Mouse (Mus musculus) stomach, postnatal 0 days (tissue): Measurements from ENCODE around the gene Srpk1. TPM values are rescaled to one million over a fixed set of nuclear protein-coding genes. Genes with fewer than 3 reads are reported as not detected.

Experiments used
- ATAC-seq: fragments of 200-750 bp; cut with Nextera tagmentation; 2 replicates; pipeline ENCODE4 v1.8.0; 2017; ENCODE audit not compliant: low FRiP score, low TSS enrichment
- DNase-seq: peaks from one replicate; pipeline ENCODE4 v3.0.0-alpha.2; 2016; ENCODE audit warnings: low spot score
- H3K27ac ChIP-seq: fragments of 300-500 bp; sonication (generic); replicated peaks from 2 replicates; pipeline ENCODE4 v1.5.1; 2014; ENCODE audit warnings: mild to moderate bottlenecking, control low read depth
- H3K27me3 ChIP-seq: fragments of 300-500 bp; sonication (generic); 2 replicates; pipeline ENCODE4 v1.6.1; 2014; ENCODE audit warnings: low read length; ENCODE audit not compliant: control insufficient read depth, insufficient read depth
- H3K36me3 ChIP-seq: fragments of 300-500 bp; sonication (generic); 2 replicates; pipeline ENCODE4 v1.6.1; 2014; ENCODE audit warnings: low read length, mixed read lengths; ENCODE audit not compliant: control insufficient read depth, insufficient read depth
- H3K4me1 ChIP-seq: fragments of 300-500 bp; sonication (generic); replicated peaks from 2 replicates; pipeline ENCODE4 v1.6.1; 2014; ENCODE audit warnings: antibody characterized with exemption; ENCODE audit not compliant: control insufficient read depth, insufficient read depth
- H3K4me2 ChIP-seq: fragments of 300-500 bp; sonication (generic); replicated peaks from 2 replicates; pipeline ENCODE4 v1.6.1; 2014; ENCODE audit warnings: low read depth, mild to moderate bottlenecking, control low read depth, moderate library complexity
- H3K4me3 ChIP-seq: fragments of 300-500 bp; sonication (generic); 2 replicates; pipeline ENCODE4 v1.5.1; 2014; ENCODE audit warnings: low read depth, low read length, control low read depth
- H3K9ac ChIP-seq: fragments of 300-500 bp; sonication (generic); 2 replicates; pipeline ENCODE4 v1.6.1; 2014; ENCODE audit warnings: mild to moderate bottlenecking, low read length, control low read depth, mixed read lengths
- H3K9me3 ChIP-seq: fragments of 300-500 bp; sonication (generic); 2 replicates; pipeline ENCODE4 v1.6.1; 2016; ENCODE audit warnings: low read length; ENCODE audit not compliant: control insufficient read depth
- CTCF ChIP-seq: IDR thresholded peaks from 2 replicates; pipeline ENCODE4 v1.5.1; 2016; ENCODE audit warnings: antibody characterized with exemption, low read depth, mild to moderate bottlenecking, moderate library complexity
- EP300 ChIP-seq: optimal IDR thresholded peaks from 2 replicates; pipeline ENCODE3; 2016; ENCODE audit warnings: antibody characterized with exemption
- WGBS: fragments of 180-500 bp; shearing (Covaris S2); extraction: QIAGEN DNeasy Blood & Tissue Kit; methylation state at CpG from one replicate; pipeline ENCODE4 v1.1.7; 2014; 5-methylcytosine and 5-hydroxymethylcytosine counted together
- polyA plus RNA-seq: library from polyadenylated mRNA; unstranded; fragments of >200 nt; fragmentation: Nextera tagmentation; extraction: Ambion mirVana; gene quantifications from 2 replicates; pipeline ENCODE4 v1.2.1, GENCODE M21; 2015

Srpk1 gene
- polyA plus RNA-seq, 1 experiment from 2014 or later: 103 TPM

GRCm38 (mm10) chr17:28609543-28609942 is 13.0 kb downstream of the Srpk1 start:
- Histone ChIP-seq H3K27ac (no peak overlapping the region), H3K4me1 (no peaks in the 10 kb centered on the region), H3K4me2 (no peak overlapping the region), H3K4me3 (no peak overlapping the region), H3K9ac (no peak overlapping the region), H3K36me3 (peaks cover 11% of the 10 kb centered on the region), H3K9me3 (no peaks in the 10 kb centered on the region), H3K27me3 (no peaks in the 10 kb centered on the region)
- ATAC-seq (no peak), DNase-seq (no peak)
- 72% methylated on average over 3 of the region's 3 CpGs for WGBS
- TF ChIP-seq CTCF (peak; percentile 33; the same call in 1 of the 2 replicates), EP300 (no peak)

- no peaks in the 10 kb centered on the region for H3K4me1 ChIP-seq
- no peak for ATAC-seq
- H3K9ac ChIP-seq: no peak overlapping the region
- H3K27me3 ChIP-seq: no peaks in the 10 kb centered on the region
- no peaks in the 10 kb centered on the region for H3K9me3 ChIP-seq
- H3K27ac ChIP-seq: no peak overlapping the region
- 91% methylated on average over 9 of the region's 9 CpGs for WGBS
- no peak for DNase-seq
- TF ChIP-seq EP300 (no peak), CTCF (no peak)
- H3K4me2 ChIP-seq: no peak overlapping the region
- no peak overlapping the region for H3K4me3 ChIP-seq
- H3K36me3 ChIP-seq: peaks cover 33% of the 10 kb centered on the region
Measured at GRCm38 (mm10) chr17:28601557-28602250, 20.8 kb downstream of the Srpk1 start.

DNA sequence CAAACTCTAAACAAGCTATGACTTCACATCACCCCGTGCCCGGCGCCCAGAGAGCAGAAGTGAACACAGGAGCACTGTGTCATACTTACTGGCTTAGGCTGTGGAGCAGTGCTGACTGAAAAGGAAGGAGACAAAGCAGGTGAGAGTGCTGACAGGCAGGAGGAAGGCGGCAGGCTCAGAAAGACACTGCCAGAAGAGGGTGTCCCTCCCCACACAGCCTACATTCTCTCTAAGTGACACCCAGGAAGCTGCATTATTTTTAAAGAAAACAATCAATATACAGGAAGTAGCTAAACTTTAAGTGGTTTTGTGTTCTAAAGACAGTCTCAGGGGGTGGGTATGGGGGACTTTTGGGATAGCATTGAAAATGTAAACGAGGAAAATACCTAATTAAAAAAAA is 21.7 kb downstream of the Srpk1 start:
- Histone ChIP-seq H3K27ac (no peak overlapping the region), H3K27me3 (no peaks in the 10 kb centered on the region), H3K36me3 (peaks cover 37% of the 10 kb centered on the region), H3K4me3 (no peak overlapping the region), H3K9ac (no peak overlapping the region), H3K9me3 (no peaks in the 10 kb centered on the region), H3K4me2 (no peak overlapping the region), H3K4me1 (no peaks in the 10 kb centered on the region)
- DNase-seq (no peak), ATAC-seq (no peak)
- TF ChIP-seq CTCF: no peak
- no peak for TF ChIP-seq EP300
- WGBS: 80% methylated on average over 5 of the region's 5 CpGs

DNA sequence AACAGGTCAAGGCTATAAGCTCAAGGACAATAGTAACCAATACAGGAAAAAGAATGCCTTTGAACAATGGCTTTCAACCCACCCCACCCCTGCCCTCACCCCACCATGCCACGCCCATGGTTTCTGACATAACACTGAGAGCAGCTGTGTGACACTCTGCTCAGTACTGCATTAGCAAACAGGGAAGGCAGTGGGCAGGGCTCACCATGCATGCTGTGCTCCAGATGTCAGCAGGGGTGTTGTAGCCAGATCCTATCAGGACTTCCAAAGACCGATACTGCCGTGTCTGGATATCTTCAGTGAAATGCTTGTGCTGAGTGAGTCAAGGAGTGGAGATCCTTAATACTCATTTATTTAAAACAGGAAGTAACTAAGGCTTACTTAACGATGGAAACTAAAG is 28.5 kb downstream of the Srpk1 start:
- ATAC-seq (peak; percentile 32; the same call in 1 of the 2 replicates), DNase-seq (no peak)
- Histone ChIP-seq H3K4me2 (no peak overlapping the region), H3K27ac (no peak overlapping the region), H3K9ac (no peak overlapping the region), H3K9me3 (no peaks in the 10 kb centered on the region), H3K27me3 (no peaks in the 10 kb centered on the region), H3K36me3 (peaks cover 24% of the 10 kb centered on the region), H3K4me1 (no peaks in the 10 kb centered on the region), H3K4me3 (no peak overlapping the region)
- 49% methylated on average over 4 of the region's 4 CpGs for WGBS
- TF ChIP-seq EP300 (no peak), CTCF (no peak)

DNA sequence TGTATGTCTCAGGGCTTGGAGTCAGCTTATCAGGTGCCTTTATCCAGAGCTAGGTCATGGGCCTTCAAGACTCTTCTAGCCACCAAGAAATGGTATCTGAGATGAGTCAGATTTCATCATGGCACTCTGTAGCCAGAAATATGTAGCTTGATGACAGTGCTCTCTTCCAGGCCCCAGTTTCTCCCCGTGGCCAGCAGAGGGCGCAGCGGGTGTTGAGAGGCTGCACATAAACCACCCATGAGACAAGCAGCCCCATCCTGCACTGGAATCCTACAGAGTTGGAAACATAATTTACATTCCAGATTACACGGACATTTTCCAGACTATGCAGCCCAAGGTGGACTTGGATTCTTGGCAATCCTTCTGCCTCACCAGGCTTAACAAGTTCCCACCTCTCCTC is 29.5 kb downstream of the Srpk1 start:
- ATAC-seq (peak; percentile 63; the same call in 1 of the 2 replicates), DNase-seq (peak; percentile 86)
- Histone ChIP-seq H3K4me3 (no peak overlapping the region), H3K4me2 (no peak overlapping the region), H3K9ac (no peak overlapping the region), H3K36me3 (peaks cover 31% of the 10 kb centered on the region), H3K27me3 (no peaks in the 10 kb centered on the region), H3K9me3 (no peaks in the 10 kb centered on the region), H3K4me1 (no peaks in the 10 kb centered on the region), H3K27ac (no peak overlapping the region)
- TF ChIP-seq CTCF (peak; percentile 90), EP300 (no peak)
- WGBS: 10% methylated on average over 4 of the region's 4 CpGs

GRCm38 (mm10) chr17:28591476-28591875 is 31.0 kb downstream of the Srpk1 start:
- TF ChIP-seq EP300 (no peak), CTCF (no peak)
- H3K4me1 ChIP-seq: no peaks in the 10 kb centered on the region
- ATAC-seq (no peak), DNase-seq (no peak)
- no peak overlapping the region for H3K9ac ChIP-seq
- H3K27me3 ChIP-seq: no peaks in the 10 kb centered on the region
- H3K27ac ChIP-seq: no peak overlapping the region
- H3K36me3 ChIP-seq: peaks cover 27% of the 10 kb centered on the region
- WGBS: 92% methylated on average over 5 of the region's 5 CpGs
- no peak overlapping the region for H3K4me2 ChIP-seq
- no peaks in the 10 kb centered on the region for H3K9me3 ChIP-seq
- H3K4me3 ChIP-seq: no peak overlapping the region
